Mouse (Mus musculus) left cerebral cortex, postnatal 14 days (tissue): ENCODE measurements around the gene Vegfc. TPM values are rescaled to one million over a fixed set of nuclear protein-coding genes. Genes with fewer than 3 reads are reported as not detected.

Experiments used
- DNase-seq, 2 experiments: peaks; one replicate each; pipeline ENCODE4 v3.0.0; 2021 to 2022; ENCODE audit warnings: low spot score in 2 of 2, mixed read lengths in 1 of 2
- intact Hi-C: fragments of 180-260 bp; cut with DNase I; formaldehyde crosslinking; loops from one replicate; pipeline ENCODE4 v1.15.1; 2025
- long read RNA-seq, 2 experiments: library from polyadenylated mRNA; stranded (forward); transcript quantifications; one replicate each; pipeline ENCODE4 v2.0.0; 2021
- total RNA-seq, 2 experiments: library from RNA; stranded (reverse); gene quantifications; 2 replicates each; pipeline ENCODE4 v1.2.3; 2021

Vegfc gene
- total RNA-seq = 1 to 10 TPM; 2.8 to 8.8 TPM
- long read RNA-seq, experiment 1, transcript Vegfc-201 (7 exons, 2,449 nt) = major isoform, 5 of 6 reads
- long read RNA-seq, experiment 1, partial matches to known transcripts = 0 of 6 reads
- long read RNA-seq, experiment 1, other reads (novel, unspliced or antisense) = 1 of 6 reads
- long read RNA-seq, experiment 2, transcript Vegfc-201 (7 exons, 2,449 nt) = major isoform, 5 of 6 reads
- long read RNA-seq, experiment 2, partial matches to known transcripts = 1 of 6 reads
- long read RNA-seq, experiment 2, other reads (novel, unspliced or antisense) = 0 of 6 reads

DNA sequence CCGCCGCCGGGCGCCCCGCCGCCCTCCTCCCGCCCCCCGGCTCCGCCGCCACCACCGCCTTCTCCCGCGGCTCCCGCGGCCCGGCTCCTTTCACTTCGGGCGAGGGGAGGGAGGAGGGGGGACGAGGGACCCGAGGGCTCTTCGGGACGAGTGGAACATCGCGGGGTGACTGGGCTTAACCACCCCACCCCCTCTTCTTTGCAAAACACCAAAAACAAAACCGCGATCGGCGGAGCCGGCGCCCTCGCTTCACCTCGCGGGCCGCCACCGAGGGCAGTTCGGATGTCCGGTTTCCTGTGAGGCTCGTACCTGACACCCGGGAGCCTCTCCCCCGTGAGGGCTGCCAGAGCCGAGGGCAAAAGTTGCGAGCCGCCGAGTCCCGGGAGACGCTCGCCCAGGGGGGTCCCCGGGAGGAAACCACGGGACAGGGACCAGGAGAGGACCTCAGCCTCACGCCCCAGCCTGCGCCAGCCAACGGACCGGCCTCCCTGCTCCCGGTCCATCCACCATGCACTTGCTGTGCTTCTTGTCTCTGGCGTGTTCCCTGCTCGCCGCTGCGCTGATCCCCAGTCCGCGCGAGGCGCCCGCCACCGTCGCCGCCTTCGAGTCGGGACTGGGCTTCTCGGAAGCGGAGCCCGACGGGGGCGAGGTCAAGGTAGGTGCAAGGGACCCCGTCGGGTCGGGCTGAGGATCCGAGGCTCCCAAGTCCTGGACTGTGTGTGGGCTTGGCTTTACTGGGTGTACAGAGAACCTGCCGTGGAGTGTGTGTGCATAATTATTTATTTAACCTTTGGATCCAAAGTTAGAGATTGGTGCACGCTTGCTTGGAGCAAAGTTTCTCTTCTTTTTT lies at the start of gene Vegfc:
Gene Vegfc (plus strand): TSS at position 336 of the 850 bp plus-strand sequence.
- peak; percentile 12 to 24 for DNase-seq
- intact Hi-C loops = loop anchor here (5.0 kb wide), 1 partner anchor 415 kb away; no protein-coding TSS in a partner anchor

DNA sequence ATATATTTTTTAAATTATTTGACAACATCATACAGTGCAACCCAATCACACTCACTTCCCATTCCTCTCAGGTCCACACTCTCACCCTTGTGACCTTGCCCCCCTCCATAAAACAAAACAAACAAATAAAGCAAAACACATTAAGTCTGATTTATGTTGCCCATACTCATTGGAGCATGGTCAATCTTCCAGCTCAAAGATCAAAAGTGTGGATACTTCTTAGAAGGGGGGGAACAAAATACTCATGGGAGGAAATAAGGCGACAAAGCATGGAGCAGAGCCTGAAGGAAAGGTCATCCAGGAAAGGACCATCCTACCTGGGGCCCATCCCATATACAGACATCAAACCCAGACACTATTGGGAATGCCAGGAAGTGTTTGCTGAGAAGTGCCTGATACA lies 42.8 kb upstream of the Vegfc start:
- DNase-seq = no peak
- intact Hi-C loops = no loop called here

DNA sequence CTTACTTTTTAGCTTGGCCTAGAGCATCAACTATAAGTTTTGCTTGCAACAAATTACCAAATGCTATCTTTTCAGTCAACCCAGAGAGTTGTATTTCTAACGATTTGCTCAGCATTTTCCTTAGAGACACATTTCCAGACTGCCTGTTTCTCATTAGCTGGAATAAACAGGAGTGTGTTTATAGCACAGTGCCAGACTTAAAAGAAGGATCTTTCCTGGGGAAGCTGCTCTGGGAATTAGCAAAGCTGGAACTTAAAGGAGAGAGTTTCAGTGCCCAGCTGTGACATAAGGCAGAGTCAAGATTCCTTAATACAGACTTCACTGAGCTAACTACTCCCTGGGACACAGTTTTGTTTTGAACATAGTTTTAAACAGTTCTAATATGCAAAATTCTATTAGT lies 34.8 kb upstream of the Vegfc start:
- intact Hi-C loops = no loop called here
- no peak for DNase-seq

DNA sequence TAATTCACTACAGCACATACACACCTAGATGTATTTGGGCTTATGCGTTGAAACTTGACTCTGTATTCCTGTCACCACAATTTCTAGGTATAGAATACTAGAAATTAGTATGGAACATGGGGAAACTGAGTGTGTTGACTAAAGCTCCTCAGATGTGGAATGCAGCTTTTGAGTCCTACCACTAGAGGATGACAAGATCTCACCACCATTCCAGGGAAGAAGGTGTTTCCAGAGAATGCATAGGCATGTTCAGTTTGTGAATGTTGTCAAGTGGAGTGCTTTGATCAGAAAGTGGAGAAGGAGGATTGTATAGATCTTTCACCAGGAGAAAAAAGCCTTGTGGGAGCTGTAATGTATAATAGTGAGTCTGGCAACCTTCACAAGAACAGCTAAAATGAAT lies 33.9 kb upstream of the Vegfc start:
- intact Hi-C loops = no loop called here

DNA sequence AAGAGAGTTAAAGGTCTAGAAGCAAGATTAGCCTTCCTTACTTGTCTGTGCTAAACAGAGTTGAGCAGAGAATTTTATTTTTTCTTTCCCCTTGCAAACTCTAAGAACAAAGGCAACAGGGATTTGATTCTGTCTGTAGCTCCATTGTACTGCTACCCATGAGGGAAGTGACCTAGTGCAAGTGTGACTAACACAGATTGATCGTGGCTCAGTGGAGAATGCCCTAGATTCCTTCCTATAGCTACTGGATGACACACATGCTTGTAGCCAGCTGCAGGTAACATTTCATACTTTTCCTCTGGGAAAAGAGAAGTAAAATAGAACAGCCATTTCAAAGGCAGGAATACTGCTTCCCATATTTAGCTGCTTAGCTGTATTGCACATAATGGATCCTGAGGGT lies 24.2 kb upstream of the Vegfc start:
- DNase-seq = no peak
- intact Hi-C loops = no loop called here

More for the DNA sequence above, 33.9 kb upstream of the Vegfc start:
- peak in 1 of 2 experiments; percentile 1 for DNase-seq

DNA sequence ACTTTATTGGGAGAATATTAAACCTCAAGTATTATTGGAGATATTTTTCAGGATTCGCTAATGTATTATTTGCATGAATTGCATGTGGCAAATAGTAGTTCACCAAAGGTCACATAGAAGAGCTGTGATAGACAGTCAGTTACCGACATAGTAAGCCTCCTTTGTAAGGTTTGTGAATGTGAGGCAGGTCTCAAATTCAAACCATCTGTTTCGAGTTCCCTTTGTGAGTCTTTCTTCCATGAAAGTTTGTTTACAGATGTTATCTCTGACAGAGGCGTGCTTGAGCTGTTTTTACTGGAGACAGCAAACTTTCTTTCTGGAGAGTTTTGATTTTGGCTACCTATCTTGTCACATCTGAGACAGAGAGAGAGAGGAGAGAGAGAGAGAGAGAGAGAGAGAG lies 11.9 kb upstream of the Vegfc start:
- no peak for DNase-seq
- intact Hi-C loops = no loop called here

DNA sequence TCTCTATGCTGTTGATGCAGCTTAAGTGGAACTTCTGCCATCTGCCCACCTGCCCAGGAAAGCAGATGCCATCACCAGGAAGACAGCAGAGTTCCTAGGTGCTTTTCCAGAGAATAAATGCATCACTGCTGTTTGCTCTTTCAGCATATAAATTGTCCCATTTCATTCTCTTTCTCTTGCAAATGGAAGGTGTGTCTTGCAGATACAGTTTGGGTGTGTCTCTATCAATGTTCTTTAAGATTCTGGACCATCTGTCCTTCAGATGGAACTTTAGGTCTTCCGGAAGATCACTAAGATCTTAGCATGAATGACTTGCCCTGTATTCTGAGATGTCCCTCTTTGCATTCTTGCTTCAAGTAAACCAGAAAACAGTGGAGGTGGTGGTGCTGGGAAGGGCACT lies 1.1 kb upstream of the Vegfc start:
- DNase-seq = no peak
- intact Hi-C loops = loop anchor here (5.0 kb wide), 1 partner anchor 416 kb away; no protein-coding TSS in a partner anchor

DNA sequence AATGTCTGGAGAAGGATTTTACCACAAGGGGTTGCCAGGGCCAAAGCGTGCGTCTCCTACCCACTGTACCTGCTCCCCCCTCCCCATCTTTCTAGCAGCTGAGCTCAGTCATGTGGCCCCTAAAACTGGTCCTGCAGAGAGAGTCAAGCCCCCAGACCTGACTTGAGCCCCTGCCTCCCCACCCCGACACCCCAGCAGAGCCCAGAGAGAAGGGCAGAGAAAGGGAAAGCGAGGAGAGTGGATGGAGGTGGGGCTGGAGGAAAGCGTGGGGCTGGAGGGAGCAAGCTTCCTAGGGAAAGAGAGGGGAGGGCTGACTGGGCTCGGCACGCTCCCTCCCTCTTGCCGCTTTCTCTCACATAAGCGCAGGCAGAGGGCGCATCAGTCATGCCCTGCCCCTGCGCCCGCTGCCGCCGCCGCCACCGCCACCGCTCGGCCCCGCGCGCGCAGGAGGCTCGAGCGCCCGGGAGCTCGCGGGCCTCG lies 575 bp upstream of the Vegfc start:
- peak; percentile 33 to 56 for DNase-seq
- intact Hi-C loops = loop anchor here (5.0 kb wide), 1 partner anchor 415 kb away; no protein-coding TSS in a partner anchor

DNA sequence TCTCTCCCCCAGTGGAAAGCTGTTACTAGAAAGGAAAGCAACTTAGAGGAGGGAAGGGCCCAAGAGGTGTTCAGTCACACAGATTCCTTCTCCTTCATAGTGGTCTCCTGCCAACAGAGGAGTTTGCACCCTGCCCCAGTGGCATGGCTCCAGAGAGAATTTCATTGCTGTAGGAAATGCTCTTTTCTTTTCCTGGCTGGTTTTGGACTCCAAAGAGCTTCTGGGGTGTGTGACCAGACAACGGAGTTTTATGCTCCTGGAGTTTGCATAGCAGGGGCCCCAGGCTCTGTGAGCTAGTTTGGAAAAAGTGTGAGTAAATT lies 675 bp downstream of the Vegfc start:
- DNase-seq = no peak
- intact Hi-C loops = loop anchor here (5.0 kb wide), 1 partner anchor 414 kb away; no protein-coding TSS in a partner anchor

DNA sequence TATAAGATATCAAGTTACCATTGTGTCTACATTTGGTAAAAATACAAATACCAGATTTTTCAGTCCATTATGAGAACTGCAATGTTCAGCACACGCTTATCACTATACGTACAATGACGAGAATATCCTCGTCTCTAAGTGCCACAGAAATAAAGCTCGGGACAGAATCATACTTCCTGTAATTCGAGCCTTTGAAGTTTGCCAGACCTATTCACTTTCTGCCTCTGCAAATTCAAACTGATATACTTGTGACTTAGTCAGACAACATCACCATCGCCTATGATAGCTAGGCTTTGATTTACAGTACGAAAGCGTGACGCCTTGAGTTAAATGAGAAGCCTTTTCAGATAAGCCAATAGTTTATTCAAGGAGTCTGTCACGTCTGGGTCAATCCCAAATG lies 1.6 kb downstream of the Vegfc start:
- no peak for DNase-seq
- intact Hi-C loops = loop anchor here (5.0 kb wide), 1 partner anchor 413 kb away; no protein-coding TSS in a partner anchor

DNA sequence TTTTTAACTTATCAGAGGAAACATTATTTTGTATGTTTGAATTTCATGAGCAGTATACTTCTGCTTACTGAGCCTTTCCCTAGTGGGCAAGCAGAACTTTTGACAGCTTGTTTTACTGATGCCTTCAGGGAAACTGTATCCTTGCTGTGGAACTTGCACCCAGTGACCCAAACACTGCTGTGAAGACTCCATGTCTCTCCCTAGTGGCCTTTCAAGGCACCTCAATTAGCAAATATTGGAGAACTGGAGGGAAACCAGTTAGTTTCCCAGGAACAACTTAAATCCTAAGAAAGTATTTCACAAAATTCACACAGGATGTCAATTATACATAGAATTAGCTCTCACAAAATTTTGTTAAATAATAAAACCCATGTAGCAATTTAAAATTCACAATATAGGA lies 2.2 kb downstream of the Vegfc start:
- intact Hi-C loops = loop anchor here (5.0 kb wide), 1 partner anchor 413 kb away; no protein-coding TSS in a partner anchor
- DNase-seq = no peak

DNA sequence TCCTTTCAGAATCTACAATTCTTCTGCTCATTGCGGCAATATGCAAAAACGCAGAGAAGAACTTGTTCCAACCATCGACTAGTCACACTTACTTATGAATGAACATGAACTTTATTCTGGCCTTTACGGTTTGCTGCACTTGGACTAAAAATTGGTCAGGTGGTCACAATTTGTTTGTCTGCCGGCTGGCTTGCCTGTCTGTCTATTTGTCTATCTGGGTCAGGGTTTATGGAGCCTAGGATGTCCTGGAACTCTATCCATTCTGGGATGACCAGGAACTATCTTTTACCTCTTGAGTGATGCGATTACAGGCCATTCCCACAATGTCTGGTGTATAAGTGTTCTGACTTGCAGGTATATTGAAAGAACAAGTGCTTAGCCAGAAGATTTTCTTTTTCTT lies 8.5 kb downstream of the Vegfc start:
- intact Hi-C loops = no loop called here
- DNase-seq = no peak

DNA sequence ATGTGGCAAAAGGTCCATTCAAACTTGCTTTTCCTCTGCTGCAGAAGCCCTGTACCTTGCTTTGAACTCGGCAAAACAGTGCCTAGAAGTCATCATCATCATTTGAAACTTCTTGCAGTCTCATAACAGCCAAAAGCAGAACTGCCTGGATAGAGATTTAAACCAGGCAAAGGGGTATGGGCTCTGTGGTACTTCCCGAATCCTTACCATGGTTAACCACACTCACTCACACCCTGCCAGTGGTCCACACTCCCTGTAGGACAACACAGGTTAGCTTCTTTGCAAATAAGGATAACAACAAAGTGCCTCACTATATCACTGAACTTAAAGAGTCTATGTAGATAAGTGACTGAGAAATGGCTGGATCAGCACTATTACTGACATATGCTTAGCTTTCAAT lies 9.7 kb downstream of the Vegfc start:
- no peak for DNase-seq
- intact Hi-C loops = no loop called here

DNA sequence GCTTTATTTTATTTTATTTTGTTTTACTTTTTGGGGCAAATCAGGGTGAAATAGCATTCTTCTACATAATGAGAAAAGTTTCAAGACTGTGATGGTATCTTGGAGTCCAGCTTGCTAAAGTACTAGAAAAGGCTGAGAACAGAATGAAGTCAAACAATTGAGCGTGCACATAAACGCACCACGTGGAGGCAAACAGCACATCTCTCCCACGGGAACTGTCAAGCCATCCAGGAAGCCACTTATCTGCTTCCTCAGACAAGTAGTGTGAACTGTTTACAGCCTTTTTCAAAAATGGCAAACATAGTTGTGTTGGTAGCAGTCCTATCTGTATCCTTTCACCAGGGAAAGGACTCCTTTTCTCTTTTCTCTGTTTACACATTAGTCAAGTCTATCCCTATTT lies 11.8 kb downstream of the Vegfc start:
- intact Hi-C loops = no loop called here
- DNase-seq = no peak

DNA sequence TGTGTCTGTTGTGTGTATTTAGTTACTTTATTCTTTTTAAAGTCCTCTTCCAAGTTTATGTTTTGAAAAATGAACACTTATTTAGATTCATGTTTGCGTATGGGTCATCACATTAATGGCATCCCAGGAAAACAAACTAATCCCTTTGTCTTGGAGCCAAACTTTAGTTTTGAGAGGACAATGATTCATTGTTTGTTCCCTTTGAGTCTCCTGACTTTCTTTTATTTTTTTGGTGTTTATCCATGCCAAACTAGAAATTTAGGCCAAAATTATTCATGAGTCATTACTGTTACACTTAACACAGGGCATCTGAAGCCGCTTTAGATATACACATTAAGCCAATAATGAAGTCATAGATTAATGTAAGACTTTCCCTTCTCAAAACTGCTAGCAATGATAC lies 12.5 kb downstream of the Vegfc start:
- intact Hi-C loops = no loop called here
- DNase-seq = no peak

DNA sequence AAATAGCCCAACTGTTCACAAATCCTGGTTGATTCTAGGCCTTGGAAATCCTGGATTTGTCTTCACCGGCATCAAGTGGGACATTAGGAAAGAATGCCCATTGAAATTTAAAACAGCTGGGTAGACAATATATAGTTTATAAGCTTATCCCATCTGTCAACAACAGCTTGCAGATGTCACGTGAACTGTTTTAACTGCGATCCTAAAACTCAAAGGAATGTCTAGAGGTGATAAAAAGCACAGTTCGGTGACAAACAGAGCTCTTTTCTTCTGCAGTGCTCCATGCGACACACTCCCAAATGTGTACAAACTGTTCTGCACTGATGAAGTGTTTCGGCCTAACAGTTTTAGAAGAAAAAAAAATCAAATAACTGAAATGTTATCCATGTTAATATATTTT lies 22.7 kb downstream of the Vegfc start:
- intact Hi-C loops = no loop called here
- DNase-seq = no peak

DNA sequence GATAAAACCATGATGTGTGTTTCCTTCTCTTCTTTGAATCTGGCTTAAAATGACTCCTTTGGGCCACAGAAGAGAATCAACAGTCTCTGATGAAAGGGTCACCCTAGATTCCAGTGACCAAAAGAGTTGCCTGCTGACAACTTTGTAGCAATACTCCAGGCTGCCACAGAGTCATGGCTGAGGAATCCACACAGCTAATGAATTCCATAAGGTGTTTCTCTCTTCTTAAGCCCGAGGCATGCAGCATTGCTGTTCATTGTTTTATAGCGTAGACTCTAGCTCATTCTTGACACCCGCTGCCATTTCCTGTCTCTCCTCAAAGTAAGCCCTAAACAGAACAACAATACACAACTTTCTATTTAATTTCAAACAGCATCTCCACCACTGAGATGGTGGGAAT lies 37.2 kb downstream of the Vegfc start:
- intact Hi-C loops = no loop called here
- DNase-seq = no peak

DNA sequence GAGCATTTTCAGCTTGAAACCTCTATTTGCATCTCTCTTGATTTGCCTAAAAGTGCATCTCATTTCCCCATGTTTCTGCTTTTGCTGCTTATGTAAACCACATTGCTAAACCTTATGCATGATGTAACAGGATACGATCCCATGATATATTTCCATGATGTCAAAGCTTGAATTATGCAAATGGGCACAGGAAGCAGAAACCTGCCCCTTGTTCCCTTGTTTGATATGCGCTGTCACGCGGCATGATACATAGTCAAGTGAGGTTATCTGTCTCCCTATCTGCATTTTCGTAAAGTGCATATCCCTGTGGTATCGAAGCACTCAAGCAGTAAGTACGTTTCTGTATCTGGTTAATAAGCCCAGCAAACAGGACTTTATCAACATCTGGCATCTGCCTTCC lies 42.7 kb downstream of the Vegfc start:
- no peak for DNase-seq
- intact Hi-C loops = no loop called here

DNA sequence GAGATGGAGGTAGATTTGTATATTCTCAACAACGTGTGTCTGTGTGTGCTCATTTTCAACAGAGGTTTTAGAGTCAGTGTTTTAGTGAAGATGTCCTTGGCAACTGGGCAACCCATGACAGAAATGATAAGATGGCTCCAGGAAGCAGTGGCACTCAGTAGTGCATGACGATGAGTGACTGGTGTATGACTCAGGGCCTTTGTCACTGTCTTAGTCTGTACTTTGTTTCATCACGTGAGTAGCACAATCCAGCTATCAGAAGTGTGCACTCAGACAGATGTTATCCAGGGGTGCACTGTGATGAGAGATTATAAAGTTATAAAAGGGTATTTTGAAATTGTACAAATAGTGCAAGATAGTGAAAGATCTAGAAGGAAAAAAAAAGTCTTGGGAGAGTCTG lies 44.5 kb downstream of the Vegfc start:
- intact Hi-C loops = no loop called here
- DNase-seq = no peak

DNA sequence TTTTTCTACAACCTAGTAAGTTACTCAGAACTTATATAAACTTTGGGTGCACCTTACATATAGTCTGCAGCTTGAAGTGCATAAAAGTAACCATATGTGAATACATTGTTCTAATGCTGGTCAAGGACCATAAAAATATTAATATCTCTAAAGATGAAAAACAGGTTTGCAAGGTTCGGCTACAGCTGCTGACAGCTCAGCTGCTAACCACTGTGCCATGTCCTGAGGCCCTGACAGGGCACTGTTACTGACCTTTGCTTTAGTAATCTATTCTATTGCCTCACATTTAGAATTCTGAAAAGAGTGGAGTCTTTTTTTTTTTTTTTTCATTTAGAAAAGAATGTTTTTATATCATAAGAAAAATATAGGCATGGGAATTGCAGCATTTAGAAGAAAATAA lies 44.9 kb downstream of the Vegfc start:
- DNase-seq = no peak
- intact Hi-C loops = no loop called here

DNA sequence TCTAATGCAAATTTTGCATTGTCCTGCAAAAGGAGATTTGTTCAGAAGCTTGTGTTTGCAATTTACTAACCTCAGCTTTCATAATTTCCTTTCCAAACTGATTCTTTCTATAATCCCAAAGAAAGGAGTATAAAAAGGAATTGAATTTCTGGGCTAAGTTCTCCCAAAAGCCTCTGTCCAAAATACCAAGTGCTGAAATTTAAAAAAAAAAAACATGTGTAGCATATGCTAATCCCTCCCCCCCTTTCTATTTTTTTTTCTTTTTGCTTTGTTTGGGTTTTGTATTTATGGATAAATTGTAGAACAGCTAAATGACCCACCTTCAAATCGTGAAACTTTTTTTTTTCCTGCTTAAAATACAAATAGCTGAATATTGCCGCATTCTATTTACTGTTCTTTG lies 53.2 kb downstream of the Vegfc start:
- intact Hi-C loops = no loop called here
- no peak for DNase-seq
